Mouse (Mus musculus) neural tube, embryonic 12.5 days (tissue): ENCODE measurements around the gene Exosc7. TPM values are rescaled to one million over a fixed set of nuclear protein-coding genes. Genes with fewer than 3 reads are reported as not detected.

Experiments used
- ATAC-seq: fragments of 200-750 bp; cut with Nextera tagmentation; 2 replicates; pipeline ENCODE4 v1.8.0; 2017; ENCODE audit warnings: low read depth, mild to moderate bottlenecking, moderate TSS enrichment, moderate library complexity; ENCODE audit not compliant: low FRiP score
- H3K27ac ChIP-seq: fragments of 300-500 bp; sonication (generic); 2 replicates; pipeline ENCODE4 v1.5.1; 2016
- H3K27me3 ChIP-seq: fragments of 300-500 bp; sonication (generic); replicated peaks from 2 replicates; pipeline ENCODE4 v1.6.1; 2016; ENCODE audit warnings: mild to moderate bottlenecking
- H3K36me3 ChIP-seq: fragments of 300-500 bp; sonication (generic); 2 replicates; pipeline ENCODE4 v1.6.1; 2016; ENCODE audit warnings: mild to moderate bottlenecking
- H3K4me1 ChIP-seq: fragments of 300-500 bp; sonication (generic); 2 replicates; pipeline ENCODE4 v1.6.1; 2016
- H3K4me2 ChIP-seq: fragments of 300-500 bp; sonication (generic); replicated peaks from 2 replicates; pipeline ENCODE4 v1.6.1; 2016; ENCODE audit warnings: mild to moderate bottlenecking
- H3K4me3 ChIP-seq: fragments of 300-500 bp; sonication (generic); 2 replicates; pipeline ENCODE4 v1.5.1; 2016
- H3K9ac ChIP-seq: fragments of 300-500 bp; sonication (generic); 2 replicates; pipeline ENCODE4 v1.6.1; 2016; ENCODE audit warnings: mild to moderate bottlenecking
- H3K9me3 ChIP-seq: fragments of 300-500 bp; sonication (generic); 2 replicates; pipeline ENCODE4 v1.6.1; 2016; ENCODE audit warnings: mild to moderate bottlenecking
- WGBS: fragments of 180-500 bp; shearing (Covaris S2); methylation state at CpG from one replicate; pipeline ENCODE4 v1.1.7; 2016; 5-methylcytosine and 5-hydroxymethylcytosine counted together
- polyA plus RNA-seq: library from polyadenylated mRNA; unstranded; fragments of >200 nt; fragmentation: Nextera tagmentation; extraction: Ambion mirVana; gene quantifications from 2 replicates; pipeline ENCODE4 v1.2.1, GENCODE M21; 2016

Exosc7 gene
- polyA plus RNA-seq, 1 experiment from 2014 or later: 83.7 TPM

GRCm38 (mm10) chr9:123148430-123148829 is 35.4 kb downstream of the Exosc7 start:
- no peaks in the 10 kb centered on the region for H3K27me3 ChIP-seq
- H3K4me3 ChIP-seq: no peak overlapping the region
- 82% methylated on average over 5 of the region's 5 CpGs for WGBS
- no peaks in the 10 kb centered on the region for H3K4me1 ChIP-seq
- H3K4me2 ChIP-seq: no peak overlapping the region
- no peak for ATAC-seq
- H3K36me3 ChIP-seq: peaks cover 10% of the 10 kb centered on the region; the same call in 1 of the 2 replicates
- peaks cover 12% of the 10 kb centered on the region; the same call in 1 of the 2 replicates for H3K9me3 ChIP-seq
- H3K9ac ChIP-seq: no peak overlapping the region
- no peak overlapping the region for H3K27ac ChIP-seq

GRCm38 (mm10) chr9:123150241-123151020 is 37.4 kb downstream of the Exosc7 start, which contains the start of gene Clec3b:
Gene Clec3b (plus strand): TSS chr9:123150946.
- WGBS: 83% methylated on average over 5 of the region's 5 CpGs
- H3K36me3 ChIP-seq: no peaks in the 10 kb centered on the region
- H3K9ac ChIP-seq: no peak within 1 kb of the TSS
- H3K4me2 ChIP-seq: no peak within 1 kb of the TSS
- no peak within 1 kb of the TSS for H3K4me3 ChIP-seq
- H3K27me3 ChIP-seq: no peaks in the 10 kb centered on the region
- no peak for ATAC-seq
- H3K9me3 ChIP-seq: 0 out of 2 replicates have a peak, but pooled peaks cover 3% of the 10 kb centered on the region
- H3K4me1 ChIP-seq: no peaks in the 10 kb centered on the region
- no peak within 1 kb of the TSS for H3K27ac ChIP-seq

DNA sequence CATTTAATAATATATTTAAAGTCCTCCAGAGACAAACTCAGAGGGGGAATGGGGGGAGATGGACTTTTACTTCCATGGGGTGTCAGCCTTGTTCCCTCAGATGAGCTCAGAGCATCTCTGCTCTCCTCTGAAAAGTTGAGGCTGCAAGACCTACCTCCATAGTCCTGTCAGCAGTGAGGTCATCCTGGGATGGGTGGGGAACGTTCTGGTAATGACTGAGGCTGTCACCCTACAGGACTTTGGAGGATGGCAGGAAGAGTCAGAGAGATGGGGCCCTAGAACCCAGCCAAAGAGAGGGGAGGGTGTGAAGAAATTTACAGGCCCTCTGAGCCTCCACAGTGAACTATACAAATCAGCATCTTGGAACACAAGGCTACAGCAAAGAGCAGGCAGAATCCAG is 38.5 kb downstream of the Exosc7 start:
- WGBS: 48% methylated on average over 1 of the region's 1 CpGs
- Histone ChIP-seq H3K27me3 (no peaks in the 10 kb centered on the region), H3K9ac (no peak overlapping the region), H3K36me3 (no peaks in the 10 kb centered on the region), H3K27ac (no peak overlapping the region), H3K4me2 (no peak overlapping the region), H3K4me1 (no peaks in the 10 kb centered on the region), H3K4me3 (no peak overlapping the region), H3K9me3 (no peaks in the 10 kb centered on the region)
- no peak for ATAC-seq

- 89% methylated on average over 3 of the region's 3 CpGs for WGBS
- Histone ChIP-seq H3K4me3 (no peak overlapping the region), H3K9me3 (no peaks in the 10 kb centered on the region), H3K27me3 (no peaks in the 10 kb centered on the region; the same call in 1 of the 2 replicates), H3K36me3 (no peaks in the 10 kb centered on the region), H3K9ac (no peak overlapping the region), H3K27ac (no peak overlapping the region), H3K4me2 (no peak overlapping the region), H3K4me1 (no peaks in the 10 kb centered on the region)
- no peak for ATAC-seq
These were observed 39.0 kb downstream of the Exosc7 start for GRCm38 (mm10) chr9:123152026-123152425.

DNA sequence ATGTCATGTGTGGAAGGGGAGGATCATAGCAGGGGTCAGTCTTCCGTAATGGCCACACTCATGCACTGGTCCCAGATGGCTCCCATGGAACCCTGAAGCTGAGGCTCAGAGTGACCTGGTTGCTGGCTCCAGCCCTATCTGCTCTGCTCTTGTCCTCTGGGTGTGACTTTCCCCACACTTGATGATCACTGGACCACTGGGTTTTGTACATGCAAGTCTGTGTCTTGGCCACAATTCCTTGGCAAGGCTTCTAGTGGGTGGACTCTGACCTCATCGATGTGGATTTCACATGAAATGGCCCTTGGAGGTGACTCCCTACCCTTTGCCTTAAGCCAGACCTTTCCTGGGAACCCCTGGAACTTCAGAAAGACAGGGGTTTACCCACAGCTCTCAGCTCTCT is 40.1 kb downstream of the Exosc7 start:
- H3K36me3 ChIP-seq: no peaks in the 10 kb centered on the region
- 95% methylated on average over 2 of the region's 2 CpGs for WGBS
- H3K4me2 ChIP-seq: no peak overlapping the region
- H3K4me1 ChIP-seq: no peaks in the 10 kb centered on the region
- no peak overlapping the region for H3K4me3 ChIP-seq
- H3K27ac ChIP-seq: no peak overlapping the region
- no peak for ATAC-seq
- no peaks in the 10 kb centered on the region; the same call in 1 of the 2 replicates for H3K27me3 ChIP-seq
- H3K9me3 ChIP-seq: no peaks in the 10 kb centered on the region
- no peak overlapping the region for H3K9ac ChIP-seq

DNA sequence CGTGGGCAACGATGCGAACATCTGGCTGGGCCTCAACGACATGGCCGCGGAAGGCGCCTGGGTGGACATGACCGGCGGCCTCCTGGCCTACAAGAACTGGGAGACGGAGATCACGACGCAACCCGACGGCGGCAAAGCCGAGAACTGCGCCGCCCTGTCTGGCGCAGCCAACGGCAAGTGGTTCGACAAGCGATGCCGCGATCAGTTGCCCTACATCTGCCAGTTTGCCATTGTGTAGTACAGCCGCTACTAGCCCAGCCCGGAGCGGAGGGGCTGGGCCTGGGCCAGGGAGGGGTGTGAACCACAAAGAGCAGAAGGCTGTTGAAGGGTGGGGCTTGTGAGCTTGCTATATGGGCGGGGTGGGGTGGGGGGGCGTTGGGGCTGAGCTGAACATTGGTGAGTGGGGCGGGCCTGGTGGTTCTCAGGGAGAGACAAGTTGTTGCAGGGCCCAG is 43.9 kb downstream of the Exosc7 start:
- WGBS: 21% methylated on average over 30 of the region's 30 CpGs
- Histone ChIP-seq H3K4me3 (no peak overlapping the region), H3K9ac (no peak overlapping the region), H3K4me2 (peak overlapping the region; percentile 44), H3K27ac (no peak overlapping the region), H3K27me3 (no peaks in the 10 kb centered on the region; the same call in 1 of the 2 replicates), H3K36me3 (no peaks in the 10 kb centered on the region), H3K4me1 (no peaks in the 10 kb centered on the region), H3K9me3 (no peaks in the 10 kb centered on the region)
- peak; percentile 37; the same call in 1 of the 2 replicates for ATAC-seq

- H3K4me2 ChIP-seq: no peak overlapping the region
- H3K9ac ChIP-seq: no peak overlapping the region
- H3K27me3 ChIP-seq: no peaks in the 10 kb centered on the region; the same call in 1 of the 2 replicates
- H3K4me3 ChIP-seq: no peak overlapping the region
- H3K9me3 ChIP-seq: no peaks in the 10 kb centered on the region
- H3K27ac ChIP-seq: no peak overlapping the region
- no peak for ATAC-seq
- H3K4me1 ChIP-seq: no peaks in the 10 kb centered on the region
- no peaks in the 10 kb centered on the region for H3K36me3 ChIP-seq
These were observed 44.7 kb downstream of the Exosc7 start for GRCm38 (mm10) chr9:123157699-123158098.

DNA sequence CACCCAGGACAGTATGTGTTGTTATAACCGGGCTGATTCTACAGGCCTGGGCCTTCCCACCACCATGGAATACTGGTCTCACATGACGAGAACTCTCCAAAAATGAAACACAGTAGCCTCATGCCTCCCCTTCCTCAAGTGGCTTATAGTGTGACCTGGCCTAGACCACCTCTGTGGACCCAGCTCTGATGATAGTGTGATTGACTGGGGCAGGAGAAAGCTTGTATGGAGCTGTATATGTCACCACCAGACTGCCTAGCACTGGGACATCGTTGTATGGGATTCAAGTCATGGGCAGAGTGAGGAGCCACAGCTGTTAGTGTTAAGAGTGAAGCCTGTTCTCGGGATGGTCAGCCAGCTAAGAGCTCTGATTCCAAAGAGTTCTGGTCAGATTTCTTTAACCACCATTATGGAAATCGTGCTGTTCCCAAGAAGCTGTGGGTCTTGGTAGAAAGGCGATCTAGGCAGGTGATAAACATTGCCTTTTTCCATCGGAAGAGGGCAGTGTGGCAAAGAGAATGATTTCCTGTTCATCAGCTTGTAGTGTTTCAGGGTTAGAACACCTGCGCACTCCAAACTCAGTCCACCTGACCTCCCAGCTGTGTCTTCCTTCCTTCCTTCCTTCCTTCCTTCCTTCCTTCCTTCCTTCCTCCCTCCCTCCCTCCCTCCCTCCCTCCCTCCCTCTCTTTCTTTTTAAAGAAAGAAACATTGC is 45.3 kb downstream of the Exosc7 start:
- Histone ChIP-seq H3K4me1 (no peaks in the 10 kb centered on the region), H3K27me3 (no peaks in the 10 kb centered on the region; the same call in 1 of the 2 replicates)
- 59% methylated on average over 8 of the region's 8 CpGs for WGBS

GRCm38 (mm10) chr9:123159330-123159729 is 46.3 kb downstream of the Exosc7 start:
- no peak for ATAC-seq

More for the DNA sequence above, 45.3 kb downstream of the Exosc7 start:
- no peak overlapping the region for H3K9ac ChIP-seq
- H3K36me3 ChIP-seq: no peaks in the 10 kb centered on the region
- H3K9me3 ChIP-seq: no peaks in the 10 kb centered on the region
- no peak overlapping the region for H3K4me2 ChIP-seq
- no peak overlapping the region for H3K27ac ChIP-seq
- no peak overlapping the region for H3K4me3 ChIP-seq
- ATAC-seq: no peak

GRCm38 (mm10) chr9:123161792-123162191 is 48.8 kb downstream of the Exosc7 start:
- WGBS: 72% methylated on average over 2 of the region's 2 CpGs
- Histone ChIP-seq H3K27me3 (no peaks in the 10 kb centered on the region; the same call in 1 of the 2 replicates), H3K36me3 (no peaks in the 10 kb centered on the region), H3K9me3 (no peaks in the 10 kb centered on the region), H3K27ac (no peak overlapping the region), H3K9ac (no peak overlapping the region), H3K4me3 (no peak overlapping the region), H3K4me2 (no peak overlapping the region), H3K4me1 (no peaks in the 10 kb centered on the region)
- no peak for ATAC-seq

More at GRCm38 (mm10) chr9:123159330-123159729, 46.3 kb downstream of the Exosc7 start:
- H3K9me3 ChIP-seq: no peaks in the 10 kb centered on the region
- WGBS: 64% methylated on average over 7 of the region's 7 CpGs
- H3K4me3 ChIP-seq: no peak overlapping the region
- no peaks in the 10 kb centered on the region; the same call in 1 of the 2 replicates for H3K27me3 ChIP-seq
- H3K4me1 ChIP-seq: no peaks in the 10 kb centered on the region
- no peak overlapping the region for H3K27ac ChIP-seq
- no peak overlapping the region for H3K9ac ChIP-seq
- H3K36me3 ChIP-seq: no peaks in the 10 kb centered on the region
- no peak overlapping the region for H3K4me2 ChIP-seq

GRCm38 (mm10) chr9:123162985-123163694 is 50.1 kb downstream of the Exosc7 start:
- no peak overlapping the region for H3K27ac ChIP-seq
- no peaks in the 10 kb centered on the region for H3K9me3 ChIP-seq
- H3K4me1 ChIP-seq: no peaks in the 10 kb centered on the region
- H3K27me3 ChIP-seq: no peaks in the 10 kb centered on the region
- no peak for ATAC-seq
- 83% methylated on average over 4 of the region's 4 CpGs for WGBS
- H3K4me3 ChIP-seq: no peak overlapping the region
- H3K36me3 ChIP-seq: no peaks in the 10 kb centered on the region
- H3K9ac ChIP-seq: no peak overlapping the region
- no peak overlapping the region for H3K4me2 ChIP-seq
